Mouse (Mus musculus) kidney, postnatal 10 days (tissue): ENCODE results near the gene Fam69b.
A peak's percentile ranks its signal among the peaks of the same experiment; 100 is the strongest.

Experiments
- DNase-seq: peaks from one replicate; pipeline ENCODE4 v3.0.0; 2021; ENCODE audit warnings: mixed read lengths

The Fam69b gene

GRCm38 (mm10) chr2:26662509-26662882 is 34.2 kb downstream of the Fam69b start:
- DNase-seq, result no peak

GRCm38 (mm10) chr2:26663112-26663511 is 34.9 kb downstream of the Fam69b start:
- DNase-seq, result no peak

DNA sequence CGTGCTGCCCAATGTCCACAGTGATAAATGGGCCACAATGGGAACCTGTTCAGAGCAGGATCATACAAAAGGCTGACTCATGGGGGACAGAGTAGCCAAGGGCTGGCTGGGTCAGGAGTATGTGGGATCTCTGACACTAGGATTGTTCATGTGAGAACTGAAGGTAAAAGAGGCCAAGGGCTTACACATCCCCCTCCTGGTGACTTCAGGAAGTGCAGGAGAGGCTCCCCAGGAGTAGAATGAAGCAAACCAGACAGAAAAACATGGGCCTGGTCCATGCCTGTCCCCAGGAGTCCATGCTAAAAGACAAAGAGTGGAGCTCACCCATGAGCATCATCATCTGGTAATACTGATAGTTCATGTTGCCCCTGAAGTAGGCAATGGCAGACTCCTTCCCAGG is 35.3 kb downstream of the Fam69b start:
- peak; percentile 78 for DNase-seq

GRCm38 (mm10) chr2:26668746-26669145 is 40.5 kb downstream of the Fam69b start:
- no peak for DNase-seq

GRCm38 (mm10) chr2:26671182-26671581 is 42.9 kb downstream of the Fam69b start, which contains the start of gene Lcn4:
Gene Lcn4 (minus strand): TSS chr2:26671282.
- DNase-seq, result no peak
